Comparison of ENCODE assay signal across 27 mouse cellular contexts in genomic region chr15:10899904-10900303, GRCm38 (mm10). TPM values are rescaled to one million over a fixed set of nuclear protein-coding genes. Genes with fewer than 3 reads are reported as not detected.
DNase-seq lines count a peak whose midpoint lies in the region; ATAC-seq and TF ChIP-seq lines count a peak whose summit lies in the region.
"Had no signal": no experiment of that assay in that cellular context is flagged by ENCODE, and none has a peak within 500 bp of the region (broad histone marks: within the 10 kb centered on the region; RNA-seq: fewer than 3 reads in every experiment).

No protein-coding gene starts in this region.

- no peaks in the 10 kb centered on the region for H3K27me3 ChIP-seq in liver, adult 2 months (ENCODE audit: control insufficient read depth, insufficient read depth, low read length)
- H3K27me3 ChIP-seq in liver, embryonic 11.5 days (replicated peaks; ENCODE audit: control insufficient read depth, insufficient read depth, low read length), result no peaks in the 10 kb centered on the region
- no peaks in the 10 kb centered on the region for H3K27me3 ChIP-seq in neural tube, embryonic 15.5 days (replicated peaks)
- H3K27me3 ChIP-seq: CH12.LX; embryonic facial prominence, embryonic 12.5 days; forebrain, embryonic 13.5 days; forebrain, embryonic 15.5 days; Patski had no signal

- no peak for TF ChIP-seq POLR2A in liver, adult 2 months (IDR thresholded peaks at IDR 0.05; ENCODE audit: extremely low read depth, insufficient read depth, low read length)

- H3K27ac ChIP-seq in liver, adult 2 months (replicated peaks; ENCODE audit: insufficient read depth, low read depth, low read length), result 0 out of 2 replicates have a peak overlapping the region, but pooled peaks have one; percentile 19
- H3K27ac ChIP-seq in liver, embryonic 11.5 days (ENCODE audit: low read depth, low read length), result no peak overlapping the region
- no peak overlapping the region for H3K27ac ChIP-seq in neural tube, embryonic 15.5 days (replicated peaks)
- H3K27ac ChIP-seq: embryonic facial prominence, embryonic 10.5 days; embryonic facial prominence, embryonic 12.5 days; forebrain, embryonic 13.5 days; forebrain, embryonic 15.5 days had no signal

- no peaks in the 10 kb centered on the region for H3K9me3 ChIP-seq in liver, embryonic 11.5 days (ENCODE audit: control insufficient read depth, low read length)
- H3K9me3 ChIP-seq in neural tube, embryonic 15.5 days (replicated peaks), result no peaks in the 10 kb centered on the region
- H3K9me3 ChIP-seq: embryonic facial prominence, embryonic 10.5 days; embryonic facial prominence, embryonic 12.5 days; forebrain, embryonic 13.5 days; forebrain, embryonic 15.5 days; G1E had no signal

- ATAC-seq in liver, embryonic 11.5 days (replicated peaks; ENCODE audit: low FRiP score), result no peak
- no peak for ATAC-seq in neural tube, embryonic 15.5 days (ENCODE audit: low FRiP score)
- ATAC-seq: activated CD4-positive, CD25-positive, alpha-beta regulatory T cell, adult 4 months; CD4-positive, CD25-positive, alpha-beta regulatory T cell, adult 4 months; forebrain, embryonic 13.5 days; forebrain, embryonic 15.5 days; forebrain, postnatal 0 days had no signal

- no peak overlapping the region for H3K4me3 ChIP-seq in liver, adult 2 months (ENCODE audit: insufficient read depth, low read depth, low read length)
- no peak overlapping the region for H3K4me3 ChIP-seq in liver, embryonic 11.5 days (ENCODE audit: low read depth, low read length)
- H3K4me3 ChIP-seq in neural tube, embryonic 15.5 days (replicated peaks), result no peak overlapping the region
- H3K4me3 ChIP-seq: embryonic facial prominence, embryonic 10.5 days; embryonic facial prominence, embryonic 12.5 days; forebrain, embryonic 13.5 days; forebrain, embryonic 15.5 days had no signal

- WGBS in liver, adult 2 months, result 56% methylated on average over 7 of the region's 7 CpGs
- 83% methylated on average over 7 of the region's 7 CpGs for WGBS in liver, embryonic 11.5 days
- WGBS in neural tube, embryonic 15.5 days, result 93% methylated on average over 7 of the region's 7 CpGs

- peaks cover 8% of the 10 kb centered on the region; the same call in 1 of the 2 replicates for H3K4me1 ChIP-seq in liver, adult 2 months (ENCODE audit: control insufficient read depth, insufficient read depth, low read length)
- H3K4me1 ChIP-seq in liver, embryonic 11.5 days (replicated peaks; ENCODE audit: control insufficient read depth, insufficient read depth, low read length), result no peaks in the 10 kb centered on the region
- H3K4me1 ChIP-seq in neural tube, embryonic 15.5 days, result no peaks in the 10 kb centered on the region
- H3K4me1 ChIP-seq: forebrain, embryonic 13.5 days; forebrain, embryonic 15.5 days had no signal

- TF ChIP-seq CTCF in liver, adult 2 months (IDR thresholded peaks at IDR 0.05; ENCODE audit: low read depth, low read length), result no peak

- H3K9ac ChIP-seq in liver, adult 2 months (ENCODE audit: low read depth, low read length), result no peak overlapping the region
- no peak overlapping the region for H3K9ac ChIP-seq in liver, embryonic 11.5 days (ENCODE audit: low read depth, low read length)
- no peak overlapping the region for H3K9ac ChIP-seq in neural tube, embryonic 15.5 days (replicated peaks)
- H3K9ac ChIP-seq: embryonic facial prominence, embryonic 12.5 days; forebrain, embryonic 13.5 days; forebrain, embryonic 15.5 days; forebrain, postnatal 0 days had no signal

- DNase-seq in liver, adult 2 months (ENCODE audit: extremely low read depth, low read depth, low spot score), result no peak
- DNase-seq in liver, embryonic 11.5 days (ENCODE audit: low spot score), result no peak
- DNase-seq in urinary bladder, postnatal 25 days (ENCODE audit: low spot score), result peak; percentile 22
- DNase-seq in urinary bladder, adult 2 months (ENCODE audit: low spot score), result no peak
- peak; percentile 26 for DNase-seq in adipocyte (ENCODE audit: low spot score)
- DNase-seq in urinary bladder, postnatal 36 days (ENCODE audit: low spot score in 2 of 2), result peak; percentile 32 to 42
- no peak for DNase-seq in adrenal gland, adult (ENCODE audit: inconsistent age in 2 of 2, low spot score in 1 of 2)
- DNase-seq: adrenal gland, adult 8-10 months; adrenal gland, postnatal 14 days; adrenal gland, postnatal 36 days; B cell, adult 2 months; cerebellum, adult 11-12 months; cerebellum, adult 2 months; cerebellum, adult 9-10 months; cerebellum, postnatal 10 days; cerebellum, postnatal 25 days; forebrain, postnatal 0 days had no signal

- H3K79me2 ChIP-seq in liver, adult 2 months (ENCODE audit: control insufficient read depth, insufficient read depth, low read length), result no peaks in the 10 kb centered on the region

- H3K36me3 ChIP-seq in liver, adult 2 months (ENCODE audit: control insufficient read depth, insufficient read depth, low read length), result no peaks in the 10 kb centered on the region
- no peaks in the 10 kb centered on the region for H3K36me3 ChIP-seq in liver, embryonic 11.5 days (ENCODE audit: control insufficient read depth, insufficient read depth, low read length)
- H3K36me3 ChIP-seq in neural tube, embryonic 15.5 days, result no peaks in the 10 kb centered on the region
- H3K36me3 ChIP-seq: embryonic facial prominence, embryonic 10.5 days; embryonic facial prominence, embryonic 12.5 days; forebrain, embryonic 15.5 days; G1E had no signal

- no peak overlapping the region for H3K4me2 ChIP-seq in liver, embryonic 11.5 days
- no peak overlapping the region for H3K4me2 ChIP-seq in neural tube, embryonic 15.5 days
- H3K4me2 ChIP-seq: embryonic facial prominence, embryonic 12.5 days; forebrain, embryonic 13.5 days; forebrain, embryonic 15.5 days had no signal

RNA-seq across cellular contexts. Expression of gene C1qtnf3, which starts 52.2 kb away (rescaled TPM):
- total RNA-seq in liver, adult 2 months (2014; rRNA removed), result 0.13 TPM in 1 of 2 replicates, not detected in the other
- polyA plus RNA-seq in liver, adult 2 months (2012; rRNA removed), result 0.05 TPM in 2 replicates
- polyA plus RNA-seq in liver, embryonic 11.5 days (2014; fragmentation: Nextera tagmentation; extraction: Ambion mirVana), result 0.69 and 0.96 TPM in 2 replicates
- polyA plus RNA-seq in urinary bladder, adult 2 months (2012; rRNA removed), result 36.5 and 42.8 TPM in 2 replicates
- polyA plus RNA-seq in neural tube, embryonic 15.5 days (2015; fragmentation: Nextera tagmentation; extraction: Ambion mirVana), result 21.2 and 23.1 TPM in 2 replicates
- total RNA-seq: CH12.LX, G1E had no signal
- polyA plus RNA-seq: activated CD4-positive, CD25-positive, alpha-beta regulatory T cell, adult 4 months; CD4-positive, CD25-positive, alpha-beta regulatory T cell, adult 4 months; G1E had no signal

Comparison
In these comparisons a context has a peak if more than half of its experiments do, and no peak if none do; other contexts are left out.
1. DNase-seq: peak in urinary bladder, postnatal 25 days (single experiment), adipocyte (single experiment) and urinary bladder, postnatal 36 days (2 of 2); none in liver, adult 2 months (single experiment), liver, embryonic 11.5 days (single experiment), urinary bladder, adult 2 months (single experiment) and adrenal gland, adult (0 of 2).
2. RNA of gene C1qtnf3, which starts 52.2 kb away (polyA plus RNA-seq): 36.5 to 42.8 TPM in urinary bladder, adult 2 months and 21.2 to 23.1 TPM in neural tube, embryonic 15.5 days; 0.69 to 0.96 TPM in liver, embryonic 11.5 days and 0.05 TPM in liver, adult 2 months; every median in the first group is over 10 times any median in the second.